Mouse (Mus musculus): ENCODE data around the gene Fgfr2.
A peak's percentile ranks its signal among the peaks of the same experiment; 100 is the strongest.

Fgfr2 gene

GRCm38 (mm10) chr7:133002271-133002670 is 120.9 kb downstream of the Fgfr2 start:
- DNase-seq = no peak

- DNase-seq = no peak
Measured at GRCm38 (mm10) chr7:133001388-133001787, 121.8 kb downstream of the Fgfr2 start.

GRCm38 (mm10) chr7:132999061-132999460 is 124.1 kb downstream of the Fgfr2 start:
- DNase-seq = no peak

DNA sequence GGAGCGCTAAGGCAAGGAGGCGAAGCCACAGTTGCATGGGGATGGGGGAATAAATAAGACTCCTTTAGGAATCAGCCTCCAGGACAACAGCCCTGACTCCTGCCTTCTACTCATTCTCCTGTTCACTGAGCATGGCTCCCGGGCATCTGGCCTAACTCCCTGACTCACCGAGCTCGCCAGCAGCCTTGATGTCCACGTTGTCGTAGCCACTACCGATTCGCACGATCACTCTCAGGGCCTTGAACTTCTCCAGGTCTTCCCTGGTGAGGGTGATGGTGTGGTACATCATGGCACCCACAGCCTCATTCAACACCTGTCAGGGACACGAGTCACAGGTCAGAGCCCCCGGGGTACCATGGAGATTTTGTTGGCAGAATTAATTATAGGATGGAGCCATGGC is 124.5 kb downstream of the Fgfr2 start:
- no peak for DNase-seq

- DNase-seq = peak; percentile 26 to 48
Measured at GRCm38 (mm10) chr7:132996391-132996790, 126.8 kb downstream of the Fgfr2 start.

DNA sequence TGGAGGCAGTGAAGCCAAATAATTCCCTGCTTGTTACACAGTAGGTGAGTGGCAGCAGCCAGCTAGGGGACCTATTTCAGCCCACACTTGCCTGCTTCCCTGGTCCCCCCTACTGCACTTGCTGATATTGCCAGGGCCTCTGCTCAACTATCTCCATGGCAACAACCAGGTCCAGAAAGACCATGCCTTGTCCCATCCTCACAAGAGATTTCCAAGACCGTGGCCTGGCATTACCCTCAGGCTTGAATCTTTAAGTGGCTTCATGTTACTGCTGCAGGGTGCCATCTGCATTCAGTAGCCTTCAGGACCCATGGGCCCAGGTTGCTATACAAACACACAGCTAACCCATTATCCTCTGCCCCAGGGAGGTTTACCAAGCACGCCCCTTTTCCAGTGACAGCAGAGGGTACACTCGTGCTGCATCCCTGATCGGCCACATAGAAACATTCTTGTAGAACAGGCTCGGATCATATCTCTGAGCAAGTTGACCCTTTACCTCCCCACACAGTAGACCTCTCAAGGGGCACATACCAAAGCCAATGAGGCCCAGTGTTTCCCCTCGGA is 128.4 kb downstream of the Fgfr2 start:
- no peak for DNase-seq

GRCm38 (mm10) chr7:132994120-132994519 is 129.0 kb downstream of the Fgfr2 start:
- no peak for DNase-seq

- no peak for DNase-seq
Measured at GRCm38 (mm10) chr7:132992967-132993615, 130.1 kb downstream of the Fgfr2 start.

DNA sequence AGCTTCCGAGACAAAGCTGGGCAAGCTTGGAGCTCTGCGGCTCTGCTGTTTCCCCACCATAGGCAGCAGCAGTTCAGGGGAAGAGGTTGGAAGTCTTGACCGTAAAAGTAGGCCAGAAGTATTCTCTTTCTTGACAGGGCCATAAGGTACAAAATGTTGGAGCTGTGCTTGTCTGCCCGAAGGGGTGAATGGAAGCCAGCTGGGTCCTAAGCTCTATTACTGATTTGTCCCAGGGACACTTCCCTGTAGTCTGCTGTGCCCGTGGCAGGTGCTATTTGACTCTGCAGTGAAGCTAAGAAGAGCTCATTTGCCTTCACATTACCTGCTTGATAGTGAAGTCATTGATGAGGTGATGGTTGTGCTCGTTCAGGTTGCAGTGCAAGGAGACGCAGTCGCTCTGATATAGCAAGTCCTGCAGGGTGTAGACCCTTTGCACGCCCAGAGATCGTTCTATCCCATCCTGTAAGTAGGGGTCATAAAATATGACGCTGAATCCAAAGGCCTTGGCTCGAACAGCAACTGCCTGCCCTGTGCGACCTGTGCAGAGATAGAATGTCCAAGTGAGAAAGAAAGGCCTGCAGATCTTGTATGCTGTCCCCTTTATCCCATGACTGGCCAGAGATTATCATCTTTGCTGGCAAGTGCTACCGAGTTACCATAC is 131.8 kb downstream of the Fgfr2 start:
- peak in 1 of 2 experiments; percentile 2 for DNase-seq

DNA sequence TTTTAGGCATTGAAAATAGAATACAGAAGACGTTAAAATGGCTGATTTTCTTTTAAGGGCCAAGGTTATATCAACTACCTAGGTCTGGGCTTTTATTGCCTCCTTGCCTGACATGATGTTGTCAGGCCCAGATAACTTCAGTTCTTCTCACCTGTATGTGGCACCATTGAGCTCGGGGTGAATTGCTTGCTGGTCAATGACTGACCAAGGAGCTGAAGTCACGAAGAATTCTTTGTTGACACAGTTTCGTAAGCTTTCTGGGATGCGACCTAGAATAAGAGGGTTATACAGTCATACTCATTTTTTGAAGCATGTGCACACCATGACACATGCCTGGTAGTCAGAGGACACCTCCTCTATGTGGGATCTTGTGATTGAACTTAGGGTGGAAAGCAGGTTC is 133.3 kb downstream of the Fgfr2 start:
- DNase-seq = peak in 1 of 2 experiments; percentile 0

DNA sequence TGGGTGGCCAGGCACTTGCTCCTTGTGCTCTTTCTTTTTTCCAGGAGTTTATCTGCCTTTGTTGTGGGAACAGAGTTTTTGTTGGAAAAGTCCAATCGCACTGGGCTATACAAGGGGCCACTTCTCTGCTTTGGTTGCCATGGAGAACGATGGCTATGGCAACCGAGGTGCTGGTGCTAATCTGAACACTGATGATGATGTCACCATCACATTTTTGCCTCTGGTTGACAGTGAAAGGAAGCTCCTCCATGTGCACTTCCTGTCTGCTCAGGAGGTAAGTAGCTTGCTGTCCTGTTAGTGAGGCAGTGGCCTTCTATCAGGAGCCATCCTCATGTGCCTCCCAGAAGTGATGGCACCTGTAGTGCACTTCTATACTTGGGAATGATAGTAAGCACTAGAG is 140.5 kb downstream of the Fgfr2 start:
- DNase-seq = no peak

- DNase-seq = no peak
Measured at GRCm38 (mm10) chr7:132977981-132978380, 145.2 kb downstream of the Fgfr2 start.

- DNase-seq = no peak
Measured at GRCm38 (mm10) chr7:132976079-132976478, 147.1 kb downstream of the Fgfr2 start.

- no peak for DNase-seq
Measured at GRCm38 (mm10) chr7:132972079-132972478, 151.1 kb downstream of the Fgfr2 start.

GRCm38 (mm10) chr7:132965707-132966106 is 157.4 kb downstream of the Fgfr2 start:
- no peak for DNase-seq

GRCm38 (mm10) chr7:132964395-132964794 is 158.8 kb downstream of the Fgfr2 start:
- peak; percentile 10 to 13 for DNase-seq

GRCm38 (mm10) chr7:132950613-132951012 is 172.5 kb downstream of the Fgfr2 start:
- DNase-seq = no peak

DNA sequence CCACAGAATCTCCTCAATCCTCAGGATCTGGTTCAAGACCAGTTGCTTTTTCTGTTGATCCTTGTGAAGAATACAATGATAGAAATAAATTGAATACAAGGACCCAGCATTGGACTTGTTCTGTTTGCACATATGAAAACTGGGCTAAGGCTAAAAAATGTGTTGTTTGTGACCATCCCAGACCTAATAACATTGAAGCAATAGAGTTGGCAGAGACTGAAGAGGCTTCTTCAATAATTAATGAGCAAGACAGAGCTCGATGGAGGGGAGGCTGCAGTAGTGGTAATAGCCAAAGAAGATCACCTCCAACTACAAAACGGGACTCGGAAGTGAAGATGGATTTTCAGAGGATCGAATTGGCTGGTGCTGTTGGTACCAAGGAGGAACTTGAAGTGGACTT is 173.2 kb downstream of the Fgfr2 start:
- DNase-seq = no peak

DNA sequence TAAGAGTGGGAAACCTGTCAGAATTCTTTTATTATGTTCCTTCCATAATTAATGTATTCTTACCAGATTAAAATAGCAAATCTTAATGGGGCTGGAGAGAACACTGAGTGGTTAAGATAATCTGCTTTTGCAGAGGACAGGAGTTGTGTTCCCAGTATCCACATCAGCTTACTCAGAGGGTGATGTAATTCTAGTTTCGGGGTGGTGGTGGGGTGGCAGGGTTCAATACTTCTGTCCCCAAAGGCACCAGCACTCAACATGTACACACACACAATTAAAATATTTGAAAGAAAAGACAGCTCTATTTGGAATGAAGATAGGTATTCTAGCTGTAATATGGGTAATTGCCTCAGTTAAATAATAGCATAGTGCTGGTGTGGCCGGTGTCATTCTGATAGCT is 182.6 kb downstream of the Fgfr2 start:
- DNase-seq = no peak

GRCm38 (mm10) chr7:132939118-132939517 is 184.0 kb downstream of the Fgfr2 start:
- DNase-seq = no peak

DNA sequence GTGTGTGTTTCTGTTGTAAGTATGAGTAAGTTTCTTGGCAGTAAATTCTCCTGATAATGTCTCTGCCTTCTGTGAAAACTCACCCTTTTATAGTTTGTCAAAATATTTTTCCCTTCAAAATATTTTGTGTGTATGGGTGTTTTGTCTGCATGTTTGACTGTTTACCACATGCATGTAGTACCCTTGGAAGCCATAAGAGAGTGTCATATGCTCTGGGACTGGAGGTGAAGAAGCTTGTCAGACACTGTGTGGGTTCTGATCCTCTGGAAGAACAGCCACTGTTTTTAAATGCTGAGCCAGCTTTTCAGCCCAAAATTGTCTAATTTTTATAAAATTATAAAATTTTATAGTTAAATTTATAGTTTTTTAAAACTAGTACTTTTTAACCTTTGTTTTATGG is 188.4 kb downstream of the Fgfr2 start:
- no peak for DNase-seq

DNA sequence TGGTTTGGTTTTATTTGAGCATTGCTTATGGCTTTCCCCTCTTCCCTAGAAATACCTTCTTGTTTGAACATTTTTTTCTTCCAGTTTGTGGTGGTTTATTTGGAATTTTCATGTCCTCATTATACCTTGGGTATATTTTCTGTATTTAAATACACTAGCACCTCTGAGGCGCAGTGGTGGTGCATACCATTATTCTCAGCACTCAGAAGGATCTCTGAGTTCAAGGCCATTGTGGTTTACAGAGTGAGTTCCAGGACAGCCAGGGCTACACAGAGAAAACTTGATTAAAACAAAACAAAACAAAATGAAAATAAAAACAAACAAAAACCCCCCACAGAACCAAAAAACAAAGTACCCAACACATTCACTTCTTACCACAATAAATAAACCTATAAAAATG is 189.8 kb downstream of the Fgfr2 start:
- DNase-seq = no peak

GRCm38 (mm10) chr7:132931560-132932351 is 191.4 kb downstream of the Fgfr2 start:
- peak; percentile 63 to 75 for DNase-seq
